Mouse (Mus musculus) embryonic facial prominence, embryonic 11.5 days (tissue): ENCODE data around the gene Trabd2b. TPM values are rescaled to one million over a fixed set of nuclear protein-coding genes. Genes with fewer than 3 reads are reported as not detected.

Source experiments
- ATAC-seq: fragments of 200-750 bp; cut with Nextera tagmentation; replicated peaks from 2 replicates; pipeline ENCODE4 v1.8.0; 2017; ENCODE audit warnings: low read depth; ENCODE audit not compliant: insufficient number of reproducible peaks, low FRiP score, low TSS enrichment
- DNase-seq: peaks from one replicate; pipeline ENCODE4 v3.0.0-alpha.2; 2015; ENCODE audit warnings: low spot score
- H3K27ac ChIP-seq: fragments of 300-500 bp; sonication (generic); replicated peaks from 2 replicates; pipeline ENCODE4 v1.5.1; 2014; ENCODE audit warnings: mild to moderate bottlenecking, low read depth, low read length, control low read depth
- H3K27me3 ChIP-seq: fragments of 300-500 bp; sonication (generic); 2 replicates; pipeline ENCODE4 v1.6.1; 2014; ENCODE audit warnings: mild to moderate bottlenecking, low read length, moderate library complexity, mixed read lengths; ENCODE audit not compliant: control insufficient read depth, insufficient read depth
- H3K36me3 ChIP-seq: fragments of 300-500 bp; sonication (generic); replicated peaks from 2 replicates; pipeline ENCODE4 v1.6.1; 2014; ENCODE audit warnings: low read depth, mild to moderate bottlenecking, low read length, moderate library complexity, mixed read lengths; ENCODE audit not compliant: control insufficient read depth, insufficient read depth
- H3K4me1 ChIP-seq: fragments of 300-500 bp; sonication (generic); 2 replicates; pipeline ENCODE4 v1.6.1; 2014; ENCODE audit warnings: low read length, mixed read lengths; ENCODE audit not compliant: control insufficient read depth, insufficient read depth
- H3K4me2 ChIP-seq: fragments of 300-500 bp; sonication (generic); 2 replicates; pipeline ENCODE4 v1.6.1; 2014; ENCODE audit warnings: low read depth, mild to moderate bottlenecking, control low read depth, low read length, moderate library complexity
- H3K4me3 ChIP-seq: fragments of 300-500 bp; sonication (generic); 2 replicates; pipeline ENCODE4 v1.5.1; 2014; ENCODE audit warnings: low read depth, low read length, control low read depth
- H3K9ac ChIP-seq: fragments of 300-500 bp; sonication (generic); replicated peaks from 2 replicates; pipeline ENCODE4 v1.6.1; 2014; ENCODE audit warnings: mild to moderate bottlenecking, control low read depth, low read length
- H3K9me3 ChIP-seq: fragments of 300-500 bp; sonication (generic); replicated peaks from 2 replicates; pipeline ENCODE4 v1.6.1; 2016; ENCODE audit warnings: mild to moderate bottlenecking, low read length, inconsistent platforms, mixed read lengths; ENCODE audit not compliant: control insufficient read depth
- WGBS: fragments of 180-500 bp; shearing (Covaris S2); extraction: QIAGEN DNeasy Blood & Tissue Kit; methylation state at CpG from one replicate; pipeline ENCODE4 v1.1.7; 2014; 5-methylcytosine and 5-hydroxymethylcytosine counted together
- polyA plus RNA-seq: library from polyadenylated mRNA; unstranded; fragments of >200 nt; fragmentation: Nextera tagmentation; extraction: Ambion mirVana; gene quantifications from 2 replicates; pipeline ENCODE4 v1.2.1, GENCODE M21; 2014

Gene Trabd2b
- polyA plus RNA-seq, 1 experiment from 2014 or later: 0.65 TPM

- Histone ChIP-seq H3K9me3 (no peaks in the 10 kb centered on the region), H3K27ac (no peak overlapping the region), H3K36me3 (no peaks in the 10 kb centered on the region), H3K4me3 (no peak overlapping the region), H3K4me1 (peaks cover 2% of the 10 kb centered on the region; the same call in 1 of the 2 replicates), H3K9ac (no peak overlapping the region), H3K27me3 (no peaks in the 10 kb centered on the region), H3K4me2 (no peak overlapping the region)
- 18% methylated on average over 4 of the region's 4 CpGs for WGBS
- ATAC-seq: peak; percentile 40; the same call in 1 of the 2 replicates
- peak; percentile 21 for DNase-seq
Observed at GRCm38 (mm10) chr4:114625357-114625756, 218.8 kb downstream of the Trabd2b start.

- Histone ChIP-seq H3K4me2 (no peak overlapping the region), H3K4me1 (peaks cover 2% of the 10 kb centered on the region; the same call in 1 of the 2 replicates), H3K27ac (no peak overlapping the region), H3K9ac (no peak overlapping the region), H3K36me3 (no peaks in the 10 kb centered on the region), H3K27me3 (no peaks in the 10 kb centered on the region), H3K9me3 (no peaks in the 10 kb centered on the region), H3K4me3 (no peak overlapping the region)
- 97% methylated on average over 3 of the region's 3 CpGs for WGBS
- DNase-seq: no peak
- no peak for ATAC-seq
Observed at GRCm38 (mm10) chr4:114625920-114626319, 219.4 kb downstream of the Trabd2b start.

GRCm38 (mm10) chr4:114627674-114628293, 221.3 kb downstream of the Trabd2b start:
- Histone ChIP-seq H3K36me3 (no peaks in the 10 kb centered on the region), H3K9me3 (no peaks in the 10 kb centered on the region), H3K4me3 (no peak overlapping the region), H3K27me3 (no peaks in the 10 kb centered on the region), H3K4me2 (no peak overlapping the region), H3K27ac (no peak overlapping the region), H3K4me1 (peaks cover 2% of the 10 kb centered on the region; the same call in 1 of the 2 replicates), H3K9ac (no peak overlapping the region)
- 83% methylated on average over 7 of the region's 7 CpGs for WGBS
- no peak for ATAC-seq
- no peak for DNase-seq

GRCm38 (mm10) chr4:114635889-114636288, 229.4 kb downstream of the Trabd2b start:
- Histone ChIP-seq H3K27me3 (no peaks in the 10 kb centered on the region), H3K4me1 (no peaks in the 10 kb centered on the region), H3K27ac (no peak overlapping the region), H3K9ac (no peak overlapping the region), H3K4me2 (no peak overlapping the region), H3K9me3 (no peaks in the 10 kb centered on the region), H3K4me3 (no peak overlapping the region), H3K36me3 (no peaks in the 10 kb centered on the region)
- peak; percentile 70 for DNase-seq
- WGBS: 24% methylated on average over 5 of the region's 5 CpGs
- ATAC-seq: peak; percentile 80

- ATAC-seq (no peak), DNase-seq (no peak)
- WGBS: 88% methylated on average over 1 of the region's 1 CpGs
- no peaks in the 10 kb centered on the region for H3K36me3 ChIP-seq
- H3K27me3 ChIP-seq: no peaks in the 10 kb centered on the region
- no peak overlapping the region for H3K4me3 ChIP-seq
- no peaks in the 10 kb centered on the region for H3K4me1 ChIP-seq
- no peak overlapping the region for H3K9ac ChIP-seq
- H3K27ac ChIP-seq: no peak overlapping the region
- no peak overlapping the region for H3K4me2 ChIP-seq
- no peaks in the 10 kb centered on the region for H3K9me3 ChIP-seq
Observed at GRCm38 (mm10) chr4:114636324-114636723, 229.8 kb downstream of the Trabd2b start.

GRCm38 (mm10) chr4:114637120-114637519, 230.6 kb downstream of the Trabd2b start:
- Histone ChIP-seq H3K4me2 (no peak overlapping the region), H3K9me3 (no peaks in the 10 kb centered on the region), H3K4me3 (no peak overlapping the region), H3K36me3 (no peaks in the 10 kb centered on the region), H3K27ac (no peak overlapping the region), H3K4me1 (no peaks in the 10 kb centered on the region), H3K27me3 (no peaks in the 10 kb centered on the region), H3K9ac (no peak overlapping the region)
- peak; percentile 23; the same call in 1 of the 2 replicates for ATAC-seq
- 15% methylated on average over 3 of the region's 3 CpGs for WGBS
- DNase-seq: peak; percentile 64

GRCm38 (mm10) chr4:114642469-114642868, 235.9 kb downstream of the Trabd2b start:
- Histone ChIP-seq H3K9ac (no peak overlapping the region), H3K4me3 (no peak overlapping the region), H3K4me1 (no peaks in the 10 kb centered on the region), H3K4me2 (no peak overlapping the region), H3K27me3 (no peaks in the 10 kb centered on the region), H3K27ac (no peak overlapping the region), H3K9me3 (no peaks in the 10 kb centered on the region), H3K36me3 (no peaks in the 10 kb centered on the region)
- no peak for ATAC-seq
- WGBS: 80% methylated on average over 4 of the region's 4 CpGs
- DNase-seq: no peak

- ATAC-seq: no peak
- Histone ChIP-seq H3K4me3 (no peak overlapping the region), H3K9me3 (no peaks in the 10 kb centered on the region), H3K9ac (no peak overlapping the region), H3K4me1 (no peaks in the 10 kb centered on the region), H3K4me2 (no peak overlapping the region), H3K27ac (no peak overlapping the region), H3K27me3 (no peaks in the 10 kb centered on the region), H3K36me3 (no peaks in the 10 kb centered on the region)
- 89% methylated on average over 20 of the region's 20 CpGs for WGBS
- DNase-seq: no peak
Observed at GRCm38 (mm10) chr4:114643679-114644208, 237.2 kb downstream of the Trabd2b start.
